Mouse (Mus musculus): ENCODE results near the gene Gm44965. TPM values are rescaled to one million over a fixed set of nuclear protein-coding genes. Genes with fewer than 3 reads are reported as not detected.

Gm44965 gene
- polyA plus RNA-seq, 1 experiment from 2014 or later = not detected

GRCm38 (mm10) chr6:48581257-48581656 lies 12.5 kb upstream of the Gm44965 start:
- H3K4me3 ChIP-seq (replicated peaks) = no peak overlapping the region
- 63% methylated on average over 3 of the region's 3 CpGs for WGBS
- no peak overlapping the region for H3K9ac ChIP-seq (replicated peaks)
- ATAC-seq (ENCODE audit: insufficient number of reproducible peaks, insufficient read depth, low FRiP score, low TSS enrichment, low read depth) = no peak
- no peaks in the 10 kb centered on the region for H3K4me1 ChIP-seq (replicated peaks)
- no peaks in the 10 kb centered on the region for H3K36me3 ChIP-seq
- H3K4me2 ChIP-seq = no peak overlapping the region
- H3K27ac ChIP-seq = no peak overlapping the region
- H3K27me3 ChIP-seq = no peaks in the 10 kb centered on the region
- H3K9me3 ChIP-seq = no peaks in the 10 kb centered on the region

- WGBS = 73% methylated on average over 3 of the region's 3 CpGs
- Histone ChIP-seq H3K36me3 (no peaks in the 10 kb centered on the region), H3K4me2 (no peak overlapping the region), H3K4me3 (replicated peaks) (no peak overlapping the region), H3K4me1 (replicated peaks) (no peaks in the 10 kb centered on the region), H3K27ac (no peak overlapping the region), H3K9ac (replicated peaks) (no peak overlapping the region), H3K9me3 (no peaks in the 10 kb centered on the region), H3K27me3 (no peaks in the 10 kb centered on the region)
- no peak for ATAC-seq (ENCODE audit: insufficient number of reproducible peaks, insufficient read depth, low FRiP score, low TSS enrichment, low read depth)
These were observed 11.7 kb upstream of the Gm44965 start for GRCm38 (mm10) chr6:48582037-48582436.

GRCm38 (mm10) chr6:48589194-48589750 lies 4.5 kb upstream of the Gm44965 start, which contains the start of gene Gm45021:
Gm45021 (plus strand) TSS chr6:48589610.
- H3K27me3 ChIP-seq = no peaks in the 10 kb centered on the region
- no peak for ATAC-seq (ENCODE audit: insufficient number of reproducible peaks, insufficient read depth, low FRiP score, low TSS enrichment, low read depth)
- H3K4me1 ChIP-seq (replicated peaks) = peaks cover 9% of the 10 kb centered on the region; the same call in 1 of the 2 replicates
- WGBS = 42% methylated on average over 6 of the region's 6 CpGs
- H3K27ac ChIP-seq = no peak within 1 kb of the TSS
- no peaks in the 10 kb centered on the region for H3K9me3 ChIP-seq
- H3K9ac ChIP-seq (replicated peaks) = peak within 1 kb of the TSS; percentile 28; the same call in 1 of the 2 replicates
- no peak within 1 kb of the TSS for H3K4me2 ChIP-seq
- H3K36me3 ChIP-seq = no peaks in the 10 kb centered on the region
- no peak within 1 kb of the TSS for H3K4me3 ChIP-seq (replicated peaks)

GRCm38 (mm10) chr6:48591221-48591845 lies 2.4 kb upstream of the Gm44965 start:
- Histone ChIP-seq H3K9me3 (peaks cover 12% of the 10 kb centered on the region), H3K4me2 (no peak overlapping the region), H3K27me3 (no peaks in the 10 kb centered on the region), H3K4me3 (replicated peaks) (no peak overlapping the region), H3K36me3 (peaks cover 15% of the 10 kb centered on the region), H3K27ac (no peak overlapping the region), H3K4me1 (replicated peaks) (peaks cover 20% of the 10 kb centered on the region), H3K9ac (replicated peaks) (no peak overlapping the region)
- no peak for ATAC-seq (ENCODE audit: insufficient number of reproducible peaks, insufficient read depth, low FRiP score, low TSS enrichment, low read depth)
- 94% methylated on average over 3 of the region's 3 CpGs for WGBS

GRCm38 (mm10) chr6:48591871-48592270 lies 1.9 kb upstream of the Gm44965 start:
- Histone ChIP-seq H3K27ac (no peak overlapping the region), H3K9ac (replicated peaks) (no peak overlapping the region), H3K9me3 (peaks cover 18% of the 10 kb centered on the region), H3K4me2 (no peak overlapping the region), H3K36me3 (peaks cover 20% of the 10 kb centered on the region), H3K4me3 (replicated peaks) (no peak overlapping the region), H3K4me1 (replicated peaks) (peaks cover 20% of the 10 kb centered on the region), H3K27me3 (no peaks in the 10 kb centered on the region)
- 88% methylated on average over 6 of the region's 6 CpGs for WGBS
- ATAC-seq (ENCODE audit: insufficient number of reproducible peaks, insufficient read depth, low FRiP score, low TSS enrichment, low read depth) = no peak

- peak overlapping the region; percentile 86 for H3K27ac ChIP-seq
- peaks cover 33% of the 10 kb centered on the region for H3K9me3 ChIP-seq
- no peaks in the 10 kb centered on the region for H3K27me3 ChIP-seq
- WGBS = 1% methylated on average over 40 of the region's 41 CpGs
- peak; percentile 76 for ATAC-seq (ENCODE audit: insufficient number of reproducible peaks, insufficient read depth, low FRiP score, low TSS enrichment, low read depth)
- H3K4me2 ChIP-seq = peak overlapping the region; percentile 80
- peaks cover 19% of the 10 kb centered on the region for H3K4me1 ChIP-seq (replicated peaks)
- H3K4me3 ChIP-seq (replicated peaks) = peak overlapping the region; percentile 79
- H3K9ac ChIP-seq (replicated peaks) = peak overlapping the region; percentile 78
- peaks cover 44% of the 10 kb centered on the region for H3K36me3 ChIP-seq
These were observed 450 bp downstream of the Gm44965 start for GRCm38 (mm10) chr6:48594043-48594738.

GRCm38 (mm10) chr6:48595278-48595677 lies 1.5 kb downstream of the Gm44965 start:
- Histone ChIP-seq H3K36me3 (peaks cover 54% of the 10 kb centered on the region), H3K27me3 (no peaks in the 10 kb centered on the region), H3K4me1 (replicated peaks) (peaks cover 17% of the 10 kb centered on the region), H3K4me2 (peak overlapping the region; percentile 80), H3K27ac (no peak overlapping the region), H3K4me3 (replicated peaks) (peak overlapping the region; percentile 79), H3K9me3 (peaks cover 34% of the 10 kb centered on the region), H3K9ac (replicated peaks) (peak overlapping the region; percentile 78; the same call in 1 of the 2 replicates)
- WGBS = 47% methylated on average over 1 of the region's 1 CpGs
- ATAC-seq (ENCODE audit: insufficient number of reproducible peaks, insufficient read depth, low FRiP score, low TSS enrichment, low read depth) = no peak

- H3K9ac ChIP-seq (replicated peaks) = no peak overlapping the region
- WGBS = 97% methylated on average over 45 of the region's 45 CpGs
- H3K36me3 ChIP-seq = peaks cover 55% of the 10 kb centered on the region
- ATAC-seq (ENCODE audit: insufficient number of reproducible peaks, insufficient read depth, low FRiP score, low TSS enrichment, low read depth) = no peak
- H3K4me1 ChIP-seq (replicated peaks) = peaks cover 25% of the 10 kb centered on the region
- H3K4me2 ChIP-seq = no peak overlapping the region
- no peak overlapping the region for H3K4me3 ChIP-seq (replicated peaks)
- H3K27ac ChIP-seq = no peak overlapping the region
- H3K9me3 ChIP-seq = peaks cover 34% of the 10 kb centered on the region
- H3K27me3 ChIP-seq = no peaks in the 10 kb centered on the region
These were observed 2.9 kb downstream of the Gm44965 start for GRCm38 (mm10) chr6:48596545-48597232.

GRCm38 (mm10) chr6:48597233-48597625 lies 3.5 kb downstream of the Gm44965 start:
- Histone ChIP-seq H3K36me3 (peaks cover 55% of the 10 kb centered on the region), H3K27me3 (no peaks in the 10 kb centered on the region), H3K4me2 (no peak overlapping the region), H3K4me3 (replicated peaks) (no peak overlapping the region), H3K9me3 (peaks cover 34% of the 10 kb centered on the region), H3K4me1 (replicated peaks) (peaks cover 25% of the 10 kb centered on the region), H3K9ac (replicated peaks) (no peak overlapping the region), H3K27ac (no peak overlapping the region)
- WGBS = 97% methylated on average over 27 of the region's 27 CpGs
- no peak for ATAC-seq (ENCODE audit: insufficient number of reproducible peaks, insufficient read depth, low FRiP score, low TSS enrichment, low read depth)

GRCm38 (mm10) chr6:48600594-48600993 lies 6.9 kb downstream of the Gm44965 start:
- H3K27me3 ChIP-seq = no peaks in the 10 kb centered on the region
- no peak overlapping the region for H3K9ac ChIP-seq (replicated peaks)
- WGBS = 87% methylated on average over 1 of the region's 1 CpGs
- H3K27ac ChIP-seq = 0 out of 2 replicates have a peak overlapping the region, but pooled peaks have one; percentile 79
- H3K9me3 ChIP-seq = peaks cover 29% of the 10 kb centered on the region
- H3K4me2 ChIP-seq = no peak overlapping the region
- H3K36me3 ChIP-seq = peaks cover 47% of the 10 kb centered on the region
- ATAC-seq (ENCODE audit: insufficient number of reproducible peaks, insufficient read depth, low FRiP score, low TSS enrichment, low read depth) = no peak
- H3K4me1 ChIP-seq (replicated peaks) = peaks cover 15% of the 10 kb centered on the region; the same call in 1 of the 2 replicates
- H3K4me3 ChIP-seq (replicated peaks) = no peak overlapping the region

All from limb, embryonic 12.5 days (tissue).